Mouse (Mus musculus): Measurements from ENCODE around the gene Rnf34. TPM values are rescaled to one million over a fixed set of nuclear protein-coding genes. Genes with fewer than 3 reads are reported as not detected.

Rnf34 gene
- polyA plus RNA-seq, 1 experiment from 2014 or later = 33.6 TPM

- H3K36me3 ChIP-seq (ENCODE audit: control insufficient read depth, insufficient read depth, low read length) = no peaks in the 10 kb centered on the region
- H3K27me3 ChIP-seq (ENCODE audit: control insufficient read depth, insufficient read depth, low read length) = no peaks in the 10 kb centered on the region
- H3K9ac ChIP-seq (ENCODE audit: low read length) = no peak overlapping the region
- peaks cover 12% of the 10 kb centered on the region for H3K4me1 ChIP-seq (ENCODE audit: control insufficient read depth, insufficient read depth, low read length)
- ATAC-seq (ENCODE audit: insufficient read depth, low FRiP score) = no peak
- no peak overlapping the region for H3K4me3 ChIP-seq (replicated peaks; ENCODE audit: low read length)
- WGBS = 54% methylated on average over 11 of the region's 11 CpGs
- H3K4me2 ChIP-seq (ENCODE audit: low read depth, low read length) = peak overlapping the region; percentile 85; the same call in 1 of the 2 replicates
- no peak overlapping the region for H3K27ac ChIP-seq (ENCODE audit: low read length)
- H3K9me3 ChIP-seq (replicated peaks; ENCODE audit: control insufficient read depth, low read length) = no peaks in the 10 kb centered on the region
Observed at GRCm38 (mm10) chr5:122901179-122901578, 51.3 kb downstream of the Rnf34 start.

- no peaks in the 10 kb centered on the region for H3K36me3 ChIP-seq (ENCODE audit: control insufficient read depth, insufficient read depth, low read length)
- no peak for ATAC-seq (ENCODE audit: insufficient read depth, low FRiP score)
- WGBS = 50% methylated on average over 3 of the region's 3 CpGs
Observed at GRCm38 (mm10) chr5:122901666-122902065, 51.8 kb downstream of the Rnf34 start.

GRCm38 (mm10) chr5:122902228-122902627 lies 52.4 kb downstream of the Rnf34 start:
- no peak overlapping the region for H3K9ac ChIP-seq (ENCODE audit: low read length)
- H3K27ac ChIP-seq (ENCODE audit: low read length) = no peak overlapping the region
- no peaks in the 10 kb centered on the region for H3K9me3 ChIP-seq (replicated peaks; ENCODE audit: control insufficient read depth, low read length)
- H3K36me3 ChIP-seq (ENCODE audit: control insufficient read depth, insufficient read depth, low read length) = no peaks in the 10 kb centered on the region
- no peaks in the 10 kb centered on the region for H3K27me3 ChIP-seq (ENCODE audit: control insufficient read depth, insufficient read depth, low read length)
- no peak for ATAC-seq (ENCODE audit: insufficient read depth, low FRiP score)
- WGBS = 72% methylated on average over 6 of the region's 6 CpGs
- H3K4me2 ChIP-seq (ENCODE audit: low read depth, low read length) = no peak overlapping the region
- peaks cover 12% of the 10 kb centered on the region for H3K4me1 ChIP-seq (ENCODE audit: control insufficient read depth, insufficient read depth, low read length)
- no peak overlapping the region for H3K4me3 ChIP-seq (replicated peaks; ENCODE audit: low read length)

More at GRCm38 (mm10) chr5:122901666-122902065, 51.8 kb downstream of the Rnf34 start:
- Histone ChIP-seq H3K27me3 (ENCODE audit: control insufficient read depth, insufficient read depth, low read length) (no peaks in the 10 kb centered on the region), H3K9me3 (replicated peaks; ENCODE audit: control insufficient read depth, low read length) (no peaks in the 10 kb centered on the region), H3K27ac (ENCODE audit: low read length) (no peak overlapping the region), H3K9ac (ENCODE audit: low read length) (no peak overlapping the region), H3K4me2 (ENCODE audit: low read depth, low read length) (no peak overlapping the region), H3K4me1 (ENCODE audit: control insufficient read depth, insufficient read depth, low read length) (peaks cover 12% of the 10 kb centered on the region), H3K4me3 (replicated peaks; ENCODE audit: low read length) (no peak overlapping the region)

GRCm38 (mm10) chr5:122903165-122903564 lies 53.3 kb downstream of the Rnf34 start:
- 82% methylated on average over 5 of the region's 5 CpGs for WGBS
- H3K9ac ChIP-seq (ENCODE audit: low read length) = no peak overlapping the region
- no peak overlapping the region for H3K4me3 ChIP-seq (replicated peaks; ENCODE audit: low read length)
- H3K9me3 ChIP-seq (replicated peaks; ENCODE audit: control insufficient read depth, low read length) = no peaks in the 10 kb centered on the region
- no peak for ATAC-seq (ENCODE audit: insufficient read depth, low FRiP score)
- no peak overlapping the region for H3K4me2 ChIP-seq (ENCODE audit: low read depth, low read length)
- H3K27me3 ChIP-seq (ENCODE audit: control insufficient read depth, insufficient read depth, low read length) = no peaks in the 10 kb centered on the region
- no peak overlapping the region for H3K27ac ChIP-seq (ENCODE audit: low read length)
- H3K4me1 ChIP-seq (ENCODE audit: control insufficient read depth, insufficient read depth, low read length) = peaks cover 8% of the 10 kb centered on the region
- H3K36me3 ChIP-seq (ENCODE audit: control insufficient read depth, insufficient read depth, low read length) = no peaks in the 10 kb centered on the region

- Histone ChIP-seq H3K4me2 (ENCODE audit: low read depth, low read length) (no peak overlapping the region), H3K36me3 (ENCODE audit: control insufficient read depth, insufficient read depth, low read length) (no peaks in the 10 kb centered on the region), H3K9ac (ENCODE audit: low read length) (no peak overlapping the region), H3K27ac (ENCODE audit: low read length) (no peak overlapping the region), H3K27me3 (ENCODE audit: control insufficient read depth, insufficient read depth, low read length) (no peaks in the 10 kb centered on the region), H3K9me3 (replicated peaks; ENCODE audit: control insufficient read depth, low read length) (no peaks in the 10 kb centered on the region), H3K4me3 (replicated peaks; ENCODE audit: low read length) (no peak overlapping the region), H3K4me1 (ENCODE audit: control insufficient read depth, insufficient read depth, low read length) (no peaks in the 10 kb centered on the region)
- ATAC-seq (ENCODE audit: insufficient read depth, low FRiP score) = no peak
- 94% methylated on average over 1 of the region's 1 CpGs for WGBS
Observed at GRCm38 (mm10) chr5:122907182-122907581, 57.3 kb downstream of the Rnf34 start.

GRCm38 (mm10) chr5:122908001-122908400 lies 58.2 kb downstream of the Rnf34 start:
- Histone ChIP-seq H3K4me3 (replicated peaks; ENCODE audit: low read length) (no peak overlapping the region), H3K9ac (ENCODE audit: low read length) (no peak overlapping the region), H3K27ac (ENCODE audit: low read length) (no peak overlapping the region), H3K27me3 (ENCODE audit: control insufficient read depth, insufficient read depth, low read length) (no peaks in the 10 kb centered on the region), H3K36me3 (ENCODE audit: control insufficient read depth, insufficient read depth, low read length) (no peaks in the 10 kb centered on the region), H3K9me3 (replicated peaks; ENCODE audit: control insufficient read depth, low read length) (no peaks in the 10 kb centered on the region), H3K4me1 (ENCODE audit: control insufficient read depth, insufficient read depth, low read length) (no peaks in the 10 kb centered on the region), H3K4me2 (ENCODE audit: low read depth, low read length) (no peak overlapping the region)
- no peak for ATAC-seq (ENCODE audit: insufficient read depth, low FRiP score)
- 87% methylated on average over 2 of the region's 2 CpGs for WGBS

GRCm38 (mm10) chr5:122909481-122909880 lies 59.6 kb downstream of the Rnf34 start:
- no peaks in the 10 kb centered on the region for H3K4me1 ChIP-seq (ENCODE audit: control insufficient read depth, insufficient read depth, low read length)
- H3K4me3 ChIP-seq (replicated peaks; ENCODE audit: low read length) = no peak overlapping the region
- no peak for ATAC-seq (ENCODE audit: insufficient read depth, low FRiP score)
- no peak overlapping the region for H3K9ac ChIP-seq (ENCODE audit: low read length)
- H3K4me2 ChIP-seq (ENCODE audit: low read depth, low read length) = no peak overlapping the region
- H3K27ac ChIP-seq (ENCODE audit: low read length) = no peak overlapping the region
- 86% methylated on average over 18 of the region's 18 CpGs for WGBS
- H3K27me3 ChIP-seq (ENCODE audit: control insufficient read depth, insufficient read depth, low read length) = no peaks in the 10 kb centered on the region
- no peaks in the 10 kb centered on the region for H3K36me3 ChIP-seq (ENCODE audit: control insufficient read depth, insufficient read depth, low read length)
- no peaks in the 10 kb centered on the region for H3K9me3 ChIP-seq (replicated peaks; ENCODE audit: control insufficient read depth, low read length)

GRCm38 (mm10) chr5:122912863-122913262 lies 63.0 kb downstream of the Rnf34 start:
- H3K4me3 ChIP-seq (replicated peaks; ENCODE audit: low read length) = no peak overlapping the region
- no peaks in the 10 kb centered on the region for H3K27me3 ChIP-seq (ENCODE audit: control insufficient read depth, insufficient read depth, low read length)
- no peaks in the 10 kb centered on the region for H3K36me3 ChIP-seq (ENCODE audit: control insufficient read depth, insufficient read depth, low read length)
- H3K9me3 ChIP-seq (replicated peaks; ENCODE audit: control insufficient read depth, low read length) = no peaks in the 10 kb centered on the region
- no peak overlapping the region for H3K9ac ChIP-seq (ENCODE audit: low read length)
- H3K4me1 ChIP-seq (ENCODE audit: control insufficient read depth, insufficient read depth, low read length) = no peaks in the 10 kb centered on the region
- no peak overlapping the region for H3K27ac ChIP-seq (ENCODE audit: low read length)
- ATAC-seq (ENCODE audit: insufficient read depth, low FRiP score) = no peak
- WGBS = 87% methylated on average over 4 of the region's 4 CpGs
- H3K4me2 ChIP-seq (ENCODE audit: low read depth, low read length) = no peak overlapping the region

GRCm38 (mm10) chr5:122916147-122916546 lies 66.3 kb downstream of the Rnf34 start:
- Histone ChIP-seq H3K4me2 (ENCODE audit: low read depth, low read length) (no peak overlapping the region), H3K36me3 (ENCODE audit: control insufficient read depth, insufficient read depth, low read length) (no peaks in the 10 kb centered on the region), H3K27me3 (ENCODE audit: control insufficient read depth, insufficient read depth, low read length) (no peaks in the 10 kb centered on the region), H3K9ac (ENCODE audit: low read length) (no peak overlapping the region), H3K4me1 (ENCODE audit: control insufficient read depth, insufficient read depth, low read length) (no peaks in the 10 kb centered on the region), H3K9me3 (replicated peaks; ENCODE audit: control insufficient read depth, low read length) (no peaks in the 10 kb centered on the region), H3K4me3 (replicated peaks; ENCODE audit: low read length) (no peak overlapping the region), H3K27ac (ENCODE audit: low read length) (no peak overlapping the region)
- ATAC-seq (ENCODE audit: insufficient read depth, low FRiP score) = no peak
- 89% methylated on average over 6 of the region's 6 CpGs for WGBS
